Mouse (Mus musculus): ENCODE results near the gene Ccdc43. TPM values are rescaled to one million over a fixed set of nuclear protein-coding genes. Genes with fewer than 3 reads are reported as not detected.

Gene Ccdc43
- total RNA-seq, 2 experiments from 2014 or later = 24.6 to 34.5 TPM

- no peak for DNase-seq (ENCODE audit: extremely low spot score in 1 of 2, low spot score in 2 of 2)
- Histone ChIP-seq H3K27ac (no peak overlapping the region), H3K4me3 (no peak overlapping the region)
- intact Hi-C loops (cut with DNase I) = loop anchor here (1.0 kb wide), 1 partner anchor 84 kb away; no protein-coding TSS in a partner anchor
- no peak for TF ChIP-seq CTCF (IDR thresholded peaks at IDR 0.05)
These were observed 40.7 kb downstream of the Ccdc43 start for GRCm38 (mm10) chr11:102656931-102657330.

DNA sequence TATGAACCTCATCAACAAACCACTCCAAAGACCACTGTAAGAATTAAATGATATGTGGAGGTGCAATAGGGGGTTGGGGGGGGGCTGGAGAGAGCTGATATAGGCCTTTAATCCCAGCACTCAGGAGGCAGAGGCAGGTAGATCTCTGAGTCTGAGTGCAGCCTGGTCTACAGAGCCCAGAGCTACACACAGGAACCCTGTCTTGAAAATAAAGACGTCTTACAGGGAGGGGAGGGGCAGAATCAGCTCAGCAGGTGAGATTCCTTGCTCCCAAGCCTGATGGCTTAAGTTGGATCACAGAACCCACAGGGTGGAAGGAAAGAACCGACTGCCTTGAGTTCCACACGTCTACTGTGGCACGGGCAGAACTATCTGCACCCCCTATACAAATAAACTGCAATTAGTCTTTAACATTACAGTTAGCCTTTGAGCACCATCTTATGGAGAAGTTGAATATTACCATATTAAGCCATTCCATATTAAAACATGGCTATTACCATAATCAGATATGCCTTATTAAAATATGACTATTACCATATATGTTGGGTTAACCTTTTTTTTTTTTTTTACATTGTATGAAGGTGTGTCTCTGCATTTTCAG is 41.2 kb downstream of the Ccdc43 start:
- H3K4me3 ChIP-seq = no peak overlapping the region
- intact Hi-C loops (cut with DNase I) = loop anchor here (1.0 kb wide), 1 partner anchor 83 kb away; no protein-coding TSS in a partner anchor
- TF ChIP-seq CTCF (IDR thresholded peaks at IDR 0.05) = peak; percentile 50
- peak overlapping the region; percentile 15; the same call in 1 of the 2 replicates for H3K27ac ChIP-seq
- no peak for DNase-seq (ENCODE audit: extremely low spot score in 1 of 2, low spot score in 2 of 2)

GRCm38 (mm10) chr11:102655888-102656287 is 41.7 kb downstream of the Ccdc43 start:
- no peak for DNase-seq (ENCODE audit: extremely low spot score in 1 of 2, low spot score in 2 of 2)
- Histone ChIP-seq H3K4me3 (no peak overlapping the region), H3K27ac (peak overlapping the region; percentile 15; the same call in 1 of the 2 replicates)
- no peak for TF ChIP-seq CTCF (IDR thresholded peaks at IDR 0.05)
- intact Hi-C loops (cut with DNase I) = loop anchor here (1.0 kb wide), 1 partner anchor 83 kb away; no protein-coding TSS in a partner anchor

DNA sequence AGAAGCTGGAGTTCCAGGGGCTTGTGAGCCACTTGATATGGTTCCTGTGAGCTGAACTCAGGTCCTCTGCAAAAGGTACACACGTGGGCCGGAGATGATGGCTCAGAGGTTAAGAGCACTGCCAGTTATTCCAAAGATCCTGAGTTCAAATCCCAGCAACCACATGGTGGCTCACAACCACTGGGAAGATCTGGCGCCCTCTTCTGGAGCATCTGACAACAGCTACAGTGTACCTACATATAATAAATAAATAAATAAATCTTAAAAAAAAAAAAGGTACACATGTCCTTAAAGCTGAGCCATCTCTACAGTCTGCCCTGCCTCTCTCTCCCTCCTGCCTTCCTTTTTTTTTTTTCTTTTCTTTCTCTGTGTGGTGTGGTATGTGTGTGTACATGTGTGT is 44.7 kb downstream of the Ccdc43 start:
- Histone ChIP-seq H3K27ac (no peak overlapping the region), H3K4me3 (no peak overlapping the region)
- DNase-seq (ENCODE audit: extremely low spot score in 1 of 2, low spot score in 2 of 2) = no peak
- TF ChIP-seq CTCF (IDR thresholded peaks at IDR 0.05) = peak; percentile 27
- intact Hi-C loops (cut with DNase I) = no loop called here

DNA sequence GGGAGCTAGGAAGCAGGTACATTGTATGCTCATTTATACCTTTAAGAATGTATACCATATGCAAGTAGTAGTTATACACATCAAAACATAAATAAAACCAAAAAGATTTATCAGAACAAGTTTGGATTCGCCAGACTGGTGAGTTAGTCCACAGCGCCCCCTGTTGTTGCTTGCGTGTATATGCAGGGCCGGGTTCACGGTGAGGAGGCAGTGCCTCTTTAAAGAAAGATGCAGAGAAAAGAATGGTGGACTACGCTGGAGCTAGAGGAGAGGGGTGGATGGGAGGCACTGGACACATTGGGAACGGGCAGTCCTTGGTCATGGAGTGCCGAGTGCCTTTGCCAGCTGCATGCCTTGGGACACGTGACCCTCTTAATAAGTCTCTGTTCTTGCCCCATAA is 46.2 kb downstream of the Ccdc43 start:
- Histone ChIP-seq H3K27ac (no peak overlapping the region), H3K4me3 (no peak overlapping the region)
- intact Hi-C loops (cut with DNase I) = loop anchor here (1.0 to 2.0 kb wide), 2 partner anchors 78 to 165 kb away; no protein-coding TSS in a partner anchor
- peak; percentile 56 to 73 for DNase-seq (ENCODE audit: extremely low spot score in 1 of 2, low spot score in 2 of 2)
- peak; percentile 95 for TF ChIP-seq CTCF (IDR thresholded peaks at IDR 0.05)

GRCm38 (mm10) chr11:102647885-102648284 is 49.7 kb downstream of the Ccdc43 start:
- no peak for TF ChIP-seq CTCF (IDR thresholded peaks at IDR 0.05)
- intact Hi-C loops (cut with DNase I) = no loop called here
- no peak for DNase-seq (ENCODE audit: extremely low spot score in 1 of 2, low spot score in 2 of 2)

DNA sequence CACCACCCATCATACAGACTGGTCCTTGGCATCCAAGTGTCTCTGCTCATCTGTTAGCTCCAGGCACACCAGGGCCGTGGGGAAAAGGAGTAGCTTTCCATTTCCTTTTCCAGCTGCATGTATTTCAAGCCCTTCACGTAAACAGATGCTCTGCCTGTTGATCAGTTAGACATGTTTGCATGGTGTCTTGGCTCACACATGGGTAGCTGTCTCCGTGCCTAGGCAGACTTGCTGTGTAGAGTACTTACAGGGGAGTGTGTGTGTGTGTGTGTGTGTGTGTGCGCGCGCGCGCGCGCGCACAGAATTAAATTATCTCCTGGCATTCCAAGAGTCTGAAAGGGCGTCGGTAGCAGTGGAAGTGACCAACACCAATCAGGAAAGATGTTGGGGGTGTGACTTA is 51.4 kb downstream of the Ccdc43 start:
- Histone ChIP-seq H3K27ac (no peak overlapping the region), H3K4me3 (no peak overlapping the region)
- no peak for TF ChIP-seq CTCF (IDR thresholded peaks at IDR 0.05)
- DNase-seq (ENCODE audit: extremely low spot score in 1 of 2, low spot score in 2 of 2) = no peak
- intact Hi-C loops (cut with DNase I) = no loop called here

More at GRCm38 (mm10) chr11:102647885-102648284, 49.7 kb downstream of the Ccdc43 start:
- H3K27ac ChIP-seq = no peak overlapping the region
- no peak overlapping the region for H3K4me3 ChIP-seq

DNA sequence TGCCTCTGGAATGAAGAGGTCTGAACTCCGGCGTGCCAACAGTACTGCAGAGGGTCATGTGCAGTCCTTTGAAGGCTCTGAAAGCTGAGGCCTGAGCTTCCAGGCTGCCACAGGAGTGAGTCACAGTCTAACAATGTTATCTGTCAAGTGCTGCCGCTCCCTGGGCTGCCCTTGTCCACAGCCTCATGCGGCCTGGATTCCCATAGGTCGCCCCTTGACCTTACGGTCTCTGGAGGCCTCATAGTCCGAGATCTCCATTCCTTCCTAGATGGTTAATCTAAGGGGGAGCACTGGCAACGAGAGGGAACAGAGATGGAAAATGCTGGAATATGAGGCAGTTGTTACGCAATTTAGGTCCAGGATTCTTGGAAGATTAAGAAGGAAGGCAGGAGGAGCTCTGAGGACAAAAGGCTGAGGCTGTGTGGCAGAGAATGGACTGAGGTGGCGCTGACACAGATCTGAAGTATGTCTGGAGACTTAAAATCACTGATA is 53.6 kb downstream of the Ccdc43 start:
- no peak for TF ChIP-seq CTCF (IDR thresholded peaks at IDR 0.05)
- no peak overlapping the region for H3K4me3 ChIP-seq
- intact Hi-C loops (cut with DNase I) = no loop called here
- H3K27ac ChIP-seq = no peak overlapping the region
- no peak for DNase-seq (ENCODE audit: extremely low spot score in 1 of 2, low spot score in 2 of 2)

DNA sequence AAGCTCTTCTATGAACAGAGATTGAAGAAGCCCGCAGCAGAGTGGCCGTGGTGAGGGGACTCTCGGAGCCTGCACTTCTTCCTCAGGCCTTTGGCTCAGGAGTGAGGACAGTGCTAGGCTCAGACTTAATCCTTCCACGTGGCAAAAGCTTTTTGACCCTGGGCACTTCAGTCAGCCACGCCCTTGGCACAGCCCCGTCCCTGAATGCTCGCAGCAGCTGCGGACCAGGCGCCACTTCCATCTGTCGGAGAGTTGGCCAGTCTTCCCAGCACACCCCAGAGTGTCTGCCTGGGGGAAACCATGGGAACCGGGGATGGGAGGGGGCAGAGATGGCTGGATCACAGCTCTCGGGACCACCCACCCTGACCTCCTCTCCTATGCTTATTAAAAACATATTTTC is 60.7 kb downstream of the Ccdc43 start:
- no peak for DNase-seq (ENCODE audit: extremely low spot score in 1 of 2, low spot score in 2 of 2)
- intact Hi-C loops (cut with DNase I) = no loop called here

More for the DNA sequence above, 60.7 kb downstream of the Ccdc43 start:
- Histone ChIP-seq H3K27ac (no peak overlapping the region), H3K4me3 (no peak overlapping the region)
- TF ChIP-seq CTCF (IDR thresholded peaks at IDR 0.05) = no peak

Small RNA genes within 50 kb of the gene (microRNA-seq; reads per million reads assigned to microRNA genes)
- gene Gm22920 = 0 reads per million in 2 experiments

Other genes with a start within 250 kb of the Ccdc43 start
- 1 to 10 TPM; 2.5 to 4.1 TPM for gene Itga2b, start 227.7 kb downstream of the Ccdc43 start, total RNA-seq (2021)
- gene Gpatch8, start 141.4 kb downstream of the Ccdc43 start, total RNA-seq (2021) = 10 to 100 TPM; 57.1 to 60.5 TPM
- 1 to 10 TPM; 4.8 to 5.0 TPM for gene Gm11627, start 118.3 kb downstream of the Ccdc43 start, total RNA-seq (2021)
- gene Fzd2, start 93.4 kb downstream of the Ccdc43 start, total RNA-seq (2021) = 10 to 100 TPM; 10.9 to 11.7 TPM
- gene Meioc, start 34.1 kb downstream of the Ccdc43 start, total RNA-seq (2021) = not detected
- gene Adam11, start 63.7 kb upstream of the Ccdc43 start, total RNA-seq (2021) = 100 to 1,000 TPM; 128 to 140 TPM
- gene Gjc1, start 121.9 kb upstream of the Ccdc43 start, total RNA-seq (2021) = 1 to 10 TPM; 6.1 to 6.6 TPM
- 1 to 10 TPM; 6.1 to 8.1 TPM for gene Higd1b, start 138.1 kb upstream of the Ccdc43 start, total RNA-seq (2021)
- 100 to 1,000 TPM; 135 to 138 TPM for gene Eftud2, start 183.2 kb upstream of the Ccdc43 start, total RNA-seq (2021)
- gene Ccdc103, start 183.4 kb upstream of the Ccdc43 start, total RNA-seq (2021) = 1 to 10 TPM; 1.8 to 2.6 TPM
- gene Fam187a, start 187.4 kb upstream of the Ccdc43 start, total RNA-seq (2021) = not detected
- gene Gfap, start 203.1 kb upstream of the Ccdc43 start, total RNA-seq (2021) = 100 to 1,000 TPM; 111 to 120 TPM
- not detected for gene Kif18b, start 227.3 kb upstream of the Ccdc43 start, total RNA-seq (2021)
- 10 to 100 TPM in 1 of 2 experiments, 1 to 10 TPM in 1; 9.3 to 14.0 TPM for gene C1ql1, start 248.9 kb upstream of the Ccdc43 start, total RNA-seq (2021)

Data from left cerebral cortex, adult 2 months (tissue).